Mouse (Mus musculus) T-helper 2 cell (primary cell): ENCODE data around the gene Rhot2.

Experiments
- in situ Hi-C: fragments of 300-600 bp; cut with MboI, MseI; formaldehyde crosslinking; loops from one replicate; pipeline ENCODE4 v1.15.1; 2025; ENCODE audit warnings: high pct_unique_total_duplicates

Rhot2 gene

GRCm38 (mm10) chr17:25874721-25875170 lies 30.1 kb upstream of the Rhot2 start, which contains the start of gene Mettl26:
TSS of gene Mettl26 (plus strand) at chr17:25875074.
- in situ Hi-C loops, result loop anchor here (5.0 to 25.0 kb wide), 2 partner anchors 42 to 1412 kb away; partner anchors contain the start of genes Bricd5, E4f1, Pgp and Stub1

GRCm38 (mm10) chr17:25874148-25874720 lies 29.6 kb upstream of the Rhot2 start:
- in situ Hi-C loops, result loop anchor here (5.0 to 25.0 kb wide), 2 partner anchors 42 to 1412 kb away; partner anchors contain the start of genes Bricd5, E4f1, Pgp and Stub1

GRCm38 (mm10) chr17:25873405-25874147 lies 28.9 kb upstream of the Rhot2 start:
- in situ Hi-C loops, result loop anchor here (5.0 to 25.0 kb wide), 2 partner anchors 41 to 1411 kb away; partner anchors contain the start of genes Bricd5, E4f1, Pgp and Stub1

GRCm38 (mm10) chr17:25872676-25873075 lies 28.0 kb upstream of the Rhot2 start:
- in situ Hi-C loops, result loop anchor here (5.0 to 25.0 kb wide), 2 partner anchors 40 to 1410 kb away; partner anchors contain the start of genes Bricd5, E4f1, Pgp and Stub1

GRCm38 (mm10) chr17:25871566-25871965 lies 26.9 kb upstream of the Rhot2 start:
- in situ Hi-C loops, result loop anchor here (5.0 to 25.0 kb wide), 2 partner anchors 39 to 1409 kb away; partner anchors contain the start of genes Bricd5, E4f1, Pgp and Stub1

GRCm38 (mm10) chr17:25869954-25870353 lies 25.3 kb upstream of the Rhot2 start:
- in situ Hi-C loops, result loop anchor here (5.0 to 25.0 kb wide), 2 partner anchors 38 to 1408 kb away; partner anchors contain the start of genes Bricd5, E4f1, Pgp and Stub1

GRCm38 (mm10) chr17:25869498-25869897 lies 24.8 kb upstream of the Rhot2 start:
- in situ Hi-C loops, result loop anchor here (25.0 kb wide), 1 partner anchor 1407 kb away; the partner anchor contains the start of genes Bricd5, E4f1 and Pgp

- in situ Hi-C loops, result loop anchor here (25.0 kb wide), 1 partner anchor 1406 kb away; the partner anchor contains the start of genes Bricd5, E4f1 and Pgp
These were observed 24.0 kb upstream of the Rhot2 start, which contains the start of gene Mcrip2 for GRCm38 (mm10) chr17:25868601-25869191. TSS of gene Mcrip2 (minus strand) at chr17:25868764.

GRCm38 (mm10) chr17:25867836-25868600 lies 23.4 kb upstream of the Rhot2 start:
- in situ Hi-C loops, result loop anchor here (25.0 kb wide), 1 partner anchor 1406 kb away; the partner anchor contains the start of genes Bricd5, E4f1 and Pgp

- in situ Hi-C loops, result loop anchor here (25.0 kb wide), 1 partner anchor 1405 kb away; the partner anchor contains the start of genes Bricd5, E4f1 and Pgp
These were observed 22.8 kb upstream of the Rhot2 start for GRCm38 (mm10) chr17:25867509-25867835.

GRCm38 (mm10) chr17:25866172-25866571 lies 21.5 kb upstream of the Rhot2 start:
- in situ Hi-C loops, result loop anchor here (25.0 kb wide), 1 partner anchor 1404 kb away; the partner anchor contains the start of genes Bricd5, E4f1 and Pgp

- in situ Hi-C loops, result loop anchor here (25.0 kb wide), 1 partner anchor 1403 kb away; the partner anchor contains the start of genes Bricd5, E4f1 and Pgp
These were observed 20.6 kb upstream of the Rhot2 start for GRCm38 (mm10) chr17:25865288-25865687.

GRCm38 (mm10) chr17:25864311-25864710 lies 19.7 kb upstream of the Rhot2 start:
- in situ Hi-C loops, result loop anchor here (25.0 kb wide), 1 partner anchor 1402 kb away; the partner anchor contains the start of genes Bricd5, E4f1 and Pgp

- in situ Hi-C loops, result loop anchor here (25.0 kb wide), 1 partner anchor 1401 kb away; the partner anchor contains the start of genes Bricd5, E4f1 and Pgp
These were observed 19.0 kb upstream of the Rhot2 start for GRCm38 (mm10) chr17:25863681-25864080.

GRCm38 (mm10) chr17:25861704-25862612 lies 17.3 kb upstream of the Rhot2 start:
- in situ Hi-C loops, result loop anchor here (25.0 kb wide), 1 partner anchor 1400 kb away; the partner anchor contains the start of genes Bricd5, E4f1 and Pgp

GRCm38 (mm10) chr17:25860832-25861703 lies 16.4 kb upstream of the Rhot2 start, which contains the start of gene Wdr90:
TSS of gene Wdr90 (minus strand) at chr17:25861501.
- in situ Hi-C loops, result loop anchor here (25.0 kb wide), 1 partner anchor 1399 kb away; the partner anchor contains the start of genes Bricd5, E4f1 and Pgp

GRCm38 (mm10) chr17:25860229-25860628 lies 15.6 kb upstream of the Rhot2 start:
- in situ Hi-C loops, result loop anchor here (25.0 kb wide), 1 partner anchor 1398 kb away; the partner anchor contains the start of genes Bricd5, E4f1 and Pgp
